Mouse (Mus musculus): ENCODE results near the gene Chrm3.

Gene Chrm3

DNA sequence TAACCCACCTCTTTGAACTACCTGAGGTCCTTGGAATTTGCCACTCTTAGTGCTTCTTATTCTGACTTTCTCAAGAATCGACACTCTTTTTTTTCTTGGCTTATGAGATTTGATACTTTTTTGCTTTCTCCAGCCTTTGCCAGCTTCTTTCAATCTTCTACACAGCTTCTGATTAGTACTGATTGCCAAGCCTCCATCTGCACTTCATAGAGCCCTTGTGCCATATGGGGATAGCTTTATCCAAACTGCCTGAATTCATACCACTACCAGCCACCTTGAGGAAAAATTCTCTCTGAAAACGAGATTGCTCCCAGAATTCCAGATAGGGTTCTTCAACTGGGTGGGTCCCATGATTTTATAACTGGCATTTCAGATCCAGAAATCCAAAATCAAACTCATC is 368.0 kb downstream of the Chrm3 start:
- no peak for DNase-seq (ENCODE audit: low read depth, low spot score)

DNA sequence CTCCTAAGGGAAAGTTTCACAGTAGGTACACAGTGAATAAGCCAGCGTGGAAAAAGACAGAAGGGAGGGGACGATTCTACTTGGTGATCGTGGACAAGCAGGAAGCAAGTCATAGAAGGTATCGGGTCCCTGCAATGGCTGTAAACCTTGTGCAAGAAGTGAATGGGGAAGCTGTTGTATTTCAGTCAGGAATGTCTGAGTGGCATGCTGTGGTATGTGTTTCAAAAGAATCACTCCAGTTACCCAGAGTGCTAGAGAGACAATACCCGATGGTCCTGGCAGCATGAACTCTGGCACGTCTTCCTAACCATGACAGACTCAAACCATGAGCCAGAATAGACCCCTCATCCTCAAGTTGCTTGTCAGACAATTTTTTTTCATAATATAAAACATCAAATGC is 375.0 kb downstream of the Chrm3 start:
- DNase-seq (ENCODE audit: low read depth, low spot score): no peak

- no peak for DNase-seq (ENCODE audit: low read depth, low spot score)
These were observed 377.4 kb downstream of the Chrm3 start for GRCm38 (mm10) chr13:9983293-9983692.

DNA sequence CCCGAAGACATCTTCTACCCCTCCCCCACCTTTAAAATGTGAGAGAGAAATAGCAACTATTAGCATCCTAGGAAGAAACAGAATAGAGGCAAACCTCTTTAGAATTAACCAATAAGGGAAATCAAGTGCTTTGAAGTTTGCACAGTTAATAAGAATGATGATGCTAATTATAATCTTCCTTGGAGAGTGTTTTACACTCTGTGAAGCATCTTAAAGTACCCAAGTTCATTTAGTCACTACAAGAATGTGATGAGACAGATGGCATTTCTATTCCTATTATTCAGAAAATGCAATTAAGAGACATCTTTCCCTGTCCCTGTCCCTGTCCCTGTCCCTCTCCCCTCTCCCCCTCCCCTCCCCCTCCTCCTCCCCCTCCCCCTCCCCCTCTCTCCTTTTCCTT is 382.9 kb downstream of the Chrm3 start:
- no peak for DNase-seq (ENCODE audit: low read depth, low spot score)

GRCm38 (mm10) chr13:9973742-9974321 is 386.8 kb downstream of the Chrm3 start:
- no peak for DNase-seq (ENCODE audit: low read depth, low spot score)

- DNase-seq (ENCODE audit: low read depth, low spot score): no peak
These were observed 388.8 kb downstream of the Chrm3 start for GRCm38 (mm10) chr13:9971845-9972244.

GRCm38 (mm10) chr13:9952619-9953018 is 408.0 kb downstream of the Chrm3 start:
- no peak for DNase-seq (ENCODE audit: low read depth, low spot score)

- no peak for DNase-seq (ENCODE audit: low read depth, low spot score)
These were observed 409.3 kb downstream of the Chrm3 start for GRCm38 (mm10) chr13:9951376-9951775.

- DNase-seq (ENCODE audit: low read depth, low spot score): no peak
These were observed 411.6 kb downstream of the Chrm3 start for GRCm38 (mm10) chr13:9949091-9949490.

DNA sequence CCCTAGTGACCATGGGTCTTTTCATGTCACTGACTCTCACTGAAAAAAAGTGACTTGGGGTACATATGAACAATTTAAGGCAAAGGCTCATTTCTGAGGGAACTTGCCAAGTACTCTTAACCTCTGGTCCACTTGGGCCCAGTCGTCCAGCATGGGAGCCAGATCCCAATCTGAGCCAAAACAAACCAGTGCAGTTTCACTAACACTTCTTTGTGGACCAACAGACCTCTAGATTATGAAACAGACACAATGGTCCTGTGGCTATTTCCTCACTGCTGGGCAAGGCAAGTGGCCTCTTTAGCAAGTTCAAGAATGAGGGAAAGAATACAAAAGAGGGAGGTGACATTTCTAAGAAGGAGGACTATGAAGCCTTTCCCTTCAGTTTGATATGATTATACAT is 420.5 kb downstream of the Chrm3 start:
- DNase-seq (ENCODE audit: low read depth, low spot score): no peak

GRCm38 (mm10) chr13:9938798-9939485 is 421.7 kb downstream of the Chrm3 start:
- no peak for DNase-seq (ENCODE audit: low read depth, low spot score)

DNA sequence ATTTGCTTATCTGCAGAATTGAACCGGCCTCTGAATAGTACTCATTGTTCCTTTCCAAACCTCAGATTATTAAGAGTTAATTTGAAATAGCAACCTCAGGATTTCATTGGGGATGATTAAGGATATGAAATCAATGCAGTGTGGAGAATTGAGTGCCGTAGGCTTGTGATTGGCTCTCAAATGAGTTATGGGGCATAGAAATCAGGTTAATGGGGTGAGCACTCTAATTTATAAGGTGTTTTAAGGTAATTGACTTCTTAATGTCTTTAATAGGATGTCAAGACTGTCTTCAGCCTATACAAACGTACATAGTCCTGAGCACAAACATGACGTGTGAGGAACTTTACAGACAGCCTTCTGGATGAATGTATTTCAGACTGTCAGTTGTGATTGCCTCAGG is 427.9 kb downstream of the Chrm3 start:
- no peak for DNase-seq (ENCODE audit: low read depth, low spot score)

GRCm38 (mm10) chr13:9930606-9931005 is 430.0 kb downstream of the Chrm3 start:
- DNase-seq (ENCODE audit: low read depth, low spot score): no peak

DNA sequence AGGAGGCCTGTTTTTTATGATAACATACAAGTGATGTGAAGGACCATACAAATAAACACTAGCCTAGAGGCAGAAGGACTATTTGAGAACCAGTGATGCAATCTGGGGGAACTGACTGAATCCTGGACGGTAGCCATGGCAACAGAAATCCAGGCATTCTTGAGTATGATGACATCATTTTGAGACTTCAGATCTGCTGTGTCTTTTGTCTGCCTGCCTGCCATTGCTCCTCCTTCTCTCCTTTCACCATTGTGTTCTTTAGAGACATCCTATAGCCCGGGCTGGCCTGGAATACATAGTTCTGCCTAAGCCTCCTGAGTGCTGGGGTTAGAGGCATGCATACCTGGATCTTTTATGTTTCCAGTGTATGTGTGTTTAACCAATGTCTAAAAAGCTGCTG is 430.7 kb downstream of the Chrm3 start:
- DNase-seq (ENCODE audit: low read depth, low spot score): no peak

DNA sequence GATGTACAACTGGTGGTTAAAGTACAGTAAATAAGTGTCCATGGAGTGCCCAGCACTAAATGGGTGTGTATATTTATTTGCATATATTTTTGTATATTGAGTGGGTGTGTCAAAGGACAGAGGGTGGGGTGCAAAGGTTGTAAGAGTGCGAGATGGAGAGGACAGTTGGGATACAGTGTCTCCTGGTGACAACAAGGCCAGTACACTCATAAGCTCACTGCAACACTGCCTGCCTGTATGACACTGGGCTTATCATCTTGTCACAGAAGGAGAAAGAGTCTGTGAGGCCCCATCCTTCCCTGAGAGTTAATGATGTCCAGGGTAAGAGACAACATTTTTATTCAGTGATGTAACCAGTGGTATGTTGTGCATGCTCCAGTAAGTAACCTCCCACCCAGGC is 439.5 kb downstream of the Chrm3 start:
- DNase-seq (ENCODE audit: low read depth, low spot score): no peak

- DNase-seq (ENCODE audit: low read depth, low spot score): no peak
These were observed 447.9 kb downstream of the Chrm3 start for GRCm38 (mm10) chr13:9912697-9913096.

DNA sequence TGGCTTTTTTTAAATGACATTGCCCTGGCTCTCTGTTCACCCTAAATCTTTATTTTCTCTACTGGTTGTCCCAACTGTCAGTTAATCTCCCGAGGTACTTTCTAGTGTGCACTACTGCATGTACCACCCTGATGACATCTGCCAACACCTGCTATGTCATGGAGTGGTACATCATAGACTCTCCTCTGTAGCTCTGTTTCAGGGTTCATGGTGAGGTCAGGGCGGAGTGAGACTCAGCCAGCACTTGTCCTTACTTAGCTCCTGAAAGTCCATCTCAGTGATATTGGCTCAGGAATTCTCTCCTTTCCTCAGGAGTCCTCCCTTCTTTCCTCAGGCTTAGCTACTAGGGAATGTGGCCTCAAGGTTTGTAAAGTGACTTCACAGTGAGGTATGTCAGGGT is 451.9 kb downstream of the Chrm3 start:
- no peak for DNase-seq (ENCODE audit: low read depth, low spot score)

DNA sequence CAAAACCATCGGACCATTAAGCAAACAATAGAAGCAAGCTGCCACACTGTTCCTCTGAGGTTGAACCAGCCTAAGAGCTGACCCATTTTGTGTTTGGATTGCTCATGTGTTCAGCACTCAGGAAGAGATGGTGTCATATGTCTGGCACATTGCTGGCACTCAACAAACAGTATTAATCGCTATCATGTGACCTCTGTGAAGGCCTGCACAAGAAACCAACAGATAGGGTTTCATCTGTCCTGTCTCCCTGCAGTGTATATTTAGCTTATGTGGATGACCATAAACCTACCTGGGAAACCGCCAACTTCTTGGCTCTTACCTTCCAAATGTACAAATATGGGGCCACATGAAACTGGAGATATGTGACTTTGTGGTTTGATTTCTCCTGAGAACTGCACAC is 453.4 kb downstream of the Chrm3 start:
- no peak for DNase-seq (ENCODE audit: low read depth, low spot score)

GRCm38 (mm10) chr13:9904455-9904854 is 456.2 kb downstream of the Chrm3 start:
- no peak for DNase-seq (ENCODE audit: low read depth, low spot score)

GRCm38 (mm10) chr13:9900653-9901385 is 459.8 kb downstream of the Chrm3 start:
- no peak for DNase-seq (ENCODE audit: low read depth, low spot score)

- DNase-seq (ENCODE audit: low read depth, low spot score): no peak
These were observed 461.8 kb downstream of the Chrm3 start for GRCm38 (mm10) chr13:9898664-9899369.

- DNase-seq (ENCODE audit: low read depth, low spot score): no peak
These were observed 463.4 kb downstream of the Chrm3 start for GRCm38 (mm10) chr13:9897231-9897630.

Data from WW6 (cell line).